Mouse (Mus musculus) E14TG2a.4 (cell line): ENCODE results near the gene Raver2.

Experiments used
- CTCF ChIP-seq: conservative IDR thresholded peaks from 2 replicates; pipeline ENCODE4 v1.5.1; 2014; ENCODE audit warnings: low read length
- NANOG ChIP-seq: IDR thresholded peaks from 2 replicates; pipeline ENCODE4 v1.6.1; 2014; ENCODE audit warnings: borderline replicate concordance, low read length, mixed read lengths
- POU5F1 ChIP-seq: IDR thresholded peaks from 2 replicates; pipeline ENCODE4 v1.6.1; 2014; ENCODE audit warnings: low read length, borderline replicate concordance

DNA sequence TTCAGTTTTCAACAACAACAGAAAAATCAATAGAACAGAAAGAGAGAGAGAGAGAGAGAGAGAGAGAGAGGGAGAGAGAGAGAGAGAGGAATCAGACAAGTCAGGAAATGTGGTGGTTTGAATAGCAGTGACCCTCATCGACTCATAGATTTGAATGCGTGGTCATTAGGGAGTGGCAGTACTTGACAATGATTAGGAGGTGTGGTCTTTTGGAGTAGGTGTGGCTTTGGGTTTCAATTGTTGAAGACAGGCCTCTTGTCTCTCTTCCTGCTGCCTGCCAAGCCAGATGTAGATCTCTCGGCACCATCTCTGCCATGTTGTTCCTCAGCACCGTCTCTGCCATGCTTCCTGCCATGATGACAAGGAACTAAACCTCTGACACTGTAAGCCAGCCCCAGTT is 75.1 kb downstream of the Raver2 start:
- no peak for TF ChIP-seq CTCF
- no peak for TF ChIP-seq POU5F1
- no peak for TF ChIP-seq NANOG
